Mouse (Mus musculus): ENCODE data around the gene Eral1. TPM values are rescaled to one million over a fixed set of nuclear protein-coding genes. Genes with fewer than 3 reads are reported as not detected.
A peak's percentile ranks its signal among the peaks of the same experiment; 100 is the strongest.

The Eral1 gene
- total RNA-seq, 2 experiments from 2014 or later: 20.0 to 21.0 TPM

- DNase-seq: no peak
Observed at GRCm38 (mm10) chr11:78040878-78041277, 39.3 kb downstream of the Eral1 start.

GRCm38 (mm10) chr11:78037831-78038752 is 42.1 kb downstream of the Eral1 start, which contains the start of gene Flot2:
TSS of gene Flot2 (plus strand) at chr11:78037931.
- intact Hi-C loops (cut with DNase I): loop anchor here (5.0 kb wide), 1 partner anchor 139 kb away; the partner anchor contains the start of genes Nek8 and Tlcd1
- peak; percentile 69 for DNase-seq

More at GRCm38 (mm10) chr11:78040878-78041277, 39.3 kb downstream of the Eral1 start:
- intact Hi-C loops (cut with DNase I): no loop called here

GRCm38 (mm10) chr11:78036791-78037190 is 43.4 kb downstream of the Eral1 start:
- intact Hi-C loops (cut with DNase I): loop anchor here (5.0 kb wide), 1 partner anchor 141 kb away; the partner anchor contains the start of genes Nek8 and Tlcd1
- no peak for DNase-seq

- DNase-seq: no peak
- intact Hi-C loops (cut with DNase I): no loop called here
Observed at GRCm38 (mm10) chr11:78033931-78034617, 46.1 kb downstream of the Eral1 start.

GRCm38 (mm10) chr11:78032809-78033195 is 47.4 kb downstream of the Eral1 start:
- DNase-seq: no peak
- intact Hi-C loops (cut with DNase I): no loop called here

GRCm38 (mm10) chr11:78031947-78032808 is 48.0 kb downstream of the Eral1 start, which contains the start of gene Dhrs13:
TSS of gene Dhrs13 (plus strand) at chr11:78032280.
- intact Hi-C loops (cut with DNase I): no loop called here
- DNase-seq: peak; percentile 91

- DNase-seq: no peak
- intact Hi-C loops (cut with DNase I): no loop called here
Observed at GRCm38 (mm10) chr11:78031389-78031788, 48.8 kb downstream of the Eral1 start.

GRCm38 (mm10) chr11:78030600-78030999 is 49.6 kb downstream of the Eral1 start:
- intact Hi-C loops (cut with DNase I): no loop called here
- DNase-seq: no peak

- intact Hi-C loops (cut with DNase I): no loop called here
- no peak for DNase-seq
Observed at GRCm38 (mm10) chr11:78029240-78029639, 50.9 kb downstream of the Eral1 start.

- no peak for DNase-seq
- intact Hi-C loops (cut with DNase I): no loop called here
Observed at GRCm38 (mm10) chr11:78023607-78024006, 56.6 kb downstream of the Eral1 start.

Small RNA genes lying within 50 kb of the gene (microRNA-seq; reads per million reads assigned to microRNA genes)
- 6.9 reads per million, percentile 17 among the genes with 10 or more reads in this experiment for gene Mir144
- gene Mir451a: not detected
- gene Mir451b: not detected

Other genes starting within 250 kb of the Eral1 start
- 1 to 10 TPM; 1.5 to 3.7 TPM for gene Pipox, start 186.3 kb downstream of the Eral1 start, total RNA-seq (2021)
- gene Sez6, start 149.6 kb downstream of the Eral1 start, total RNA-seq (2021): 100 to 1,000 TPM; 246 to 287 TPM
- 10 to 100 TPM; 62.0 to 63.9 TPM for gene Phf12, start 97.6 kb downstream of the Eral1 start, total RNA-seq (2021)
- 10 to 100 TPM; 29.1 to 33.5 TPM for gene Dhrs13, start 48.1 kb downstream of the Eral1 start, total RNA-seq (2021)
- gene Flot2, start 42.5 kb downstream of the Eral1 start, total RNA-seq (2021): 100 to 1,000 TPM; 108 to 109 TPM
- 10 to 100 TPM; 26.9 TPM for gene Fam222b, start 14.3 kb upstream of the Eral1 start, total RNA-seq (2021)
- gene Traf4, start 85.2 kb upstream of the Eral1 start, total RNA-seq (2021): 10 to 100 TPM; 74.4 to 79.6 TPM
- gene Nek8, start 96.3 kb upstream of the Eral1 start, total RNA-seq (2021): 1 to 10 TPM; 6.0 to 6.5 TPM
- gene Tlcd1, start 96.3 kb upstream of the Eral1 start, total RNA-seq (2021): 10 to 100 TPM; 15.4 to 17.3 TPM
- gene Rpl23a, start 103.2 kb upstream of the Eral1 start, total RNA-seq (2021): 1,000 to 10,000 TPM; 1,093 to 1,122 TPM
- gene Rab34, start 108.0 kb upstream of the Eral1 start, total RNA-seq (2021): 10 to 100 TPM; 53.4 to 55.9 TPM
- 1 to 10 TPM; 3.3 to 4.2 TPM for gene Proca1, start 113.0 kb upstream of the Eral1 start, total RNA-seq (2021)
- gene Sdf2, start 165.4 kb upstream of the Eral1 start, total RNA-seq (2021): 10 to 100 TPM; 50.2 to 58.7 TPM
- gene Supt6, start 165.6 kb upstream of the Eral1 start, total RNA-seq (2021): 10 to 100 TPM; 72.5 to 75.1 TPM
- gene 2610507B11Rik, start 181.4 kb upstream of the Eral1 start, total RNA-seq (2021): 100 to 1,000 TPM; 111 to 113 TPM
- gene BC030499, start 210.5 kb upstream of the Eral1 start, total RNA-seq (2021): 1 to 10 TPM in 1 of 2 experiments, under 1 TPM in 1; 0.72 to 1.1 TPM
- 1 to 10 TPM; 5.2 to 6.2 TPM for gene Spag5, start 221.1 kb upstream of the Eral1 start, total RNA-seq (2021)
- 100 to 1,000 TPM; 109 to 113 TPM for gene Aldoc, start 242.6 kb upstream of the Eral1 start, total RNA-seq (2021)
- gene Pigs, start 248.0 kb upstream of the Eral1 start, total RNA-seq (2021): 10 to 100 TPM; 52.9 to 59.9 TPM

Data from left cerebral cortex, postnatal 4 days (tissue).